Mouse (Mus musculus): ENCODE measurements around the gene Pus10. TPM values are rescaled to one million over a fixed set of nuclear protein-coding genes. Genes with fewer than 3 reads are reported as not detected.

Gene Pus10
- 10.7 and 13.0 TPM in 2 replicates for polyA plus RNA-seq (2015; fragmentation: Nextera tagmentation; extraction: Ambion mirVana)

DNA sequence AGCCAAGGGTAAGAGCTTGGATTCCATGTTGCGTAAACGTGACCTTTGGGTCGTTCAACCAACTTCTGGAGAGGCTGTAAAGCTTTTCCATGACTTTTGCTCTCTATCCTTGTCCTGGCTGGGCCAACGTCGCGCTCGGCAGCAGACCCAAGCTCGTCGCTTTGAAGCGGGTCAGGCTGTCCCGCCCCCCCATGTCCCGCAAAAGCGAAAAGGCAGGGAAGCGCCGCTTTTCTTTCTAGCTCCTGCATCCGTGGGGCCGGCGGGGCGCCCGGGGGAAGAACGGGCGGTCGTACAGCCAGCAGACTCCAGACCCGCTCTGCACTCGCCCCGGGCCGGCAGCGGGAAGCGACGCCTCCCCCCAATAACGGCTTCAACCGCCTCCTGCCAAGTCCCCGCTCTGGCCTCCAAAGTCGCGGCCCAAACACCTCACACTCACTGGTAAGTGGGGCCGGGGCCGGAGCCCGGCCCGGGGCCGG is at the start of gene Pus10:
Gene Pus10 (plus strand): TSS at position 364 of the 476 bp plus-strand sequence.
- ATAC-seq (replicated peaks; ENCODE audit: extremely low read depth, insufficient read depth, low FRiP score): peak; percentile 42
- under 1% methylated on average over 28 of the region's 40 CpGs for WGBS
- Histone ChIP-seq H3K9me3 (replicated peaks; ENCODE audit: control insufficient read depth, low read length) (no peaks in the 10 kb centered on the region), H3K36me3 (ENCODE audit: control insufficient read depth, insufficient read depth) (no peaks in the 10 kb centered on the region; the same call in 1 of the 2 replicates), H3K9ac (ENCODE audit: low read length) (peak within 1 kb of the TSS; percentile 96), H3K4me2 (ENCODE audit: low read depth, low read length) (peak within 1 kb of the TSS; percentile 83), H3K27ac (ENCODE audit: low read length) (peak within 1 kb of the TSS; percentile 95), H3K27me3 (ENCODE audit: control insufficient read depth, insufficient read depth, low read length) (no peaks in the 10 kb centered on the region), H3K4me1 (ENCODE audit: control insufficient read depth, insufficient read depth, low read length) (peaks cover 6% of the 10 kb centered on the region), H3K4me3 (ENCODE audit: low read length) (peak within 1 kb of the TSS; percentile 99)

DNA sequence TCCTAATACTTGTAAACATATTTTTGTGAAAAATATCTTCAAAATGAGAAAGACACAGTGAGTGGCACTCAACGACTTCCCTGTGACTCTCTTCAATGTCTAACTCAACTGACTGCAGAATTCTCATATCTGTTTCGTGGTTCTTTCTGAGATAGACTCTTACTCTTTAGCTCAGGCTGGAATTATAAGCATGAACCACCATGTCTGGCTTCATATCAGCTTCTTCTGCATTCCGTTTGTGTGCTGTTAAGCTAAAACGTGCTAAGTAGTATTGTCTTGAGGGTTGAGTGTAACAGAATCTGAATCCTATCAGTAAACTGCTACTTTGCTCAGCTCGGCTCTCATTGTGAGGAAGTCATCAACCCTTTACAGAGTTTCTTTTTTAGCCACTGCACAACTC is 46.5 kb upstream of the Pus10 start:
- H3K9ac ChIP-seq (ENCODE audit: low read length): no peak overlapping the region
- H3K36me3 ChIP-seq (ENCODE audit: control insufficient read depth, insufficient read depth): peaks cover 5% of the 10 kb centered on the region; the same call in 1 of the 2 replicates
- H3K4me2 ChIP-seq (ENCODE audit: low read depth, low read length): no peak overlapping the region
- H3K27ac ChIP-seq (ENCODE audit: low read length): no peak overlapping the region
- no peak overlapping the region for H3K4me3 ChIP-seq (ENCODE audit: low read length)
- WGBS: 57% methylated on average over 5 of the region's 5 CpGs
- no peaks in the 10 kb centered on the region for H3K4me1 ChIP-seq (ENCODE audit: control insufficient read depth, insufficient read depth, low read length)
- H3K27me3 ChIP-seq (ENCODE audit: control insufficient read depth, insufficient read depth, low read length): no peaks in the 10 kb centered on the region
- ATAC-seq (replicated peaks; ENCODE audit: extremely low read depth, insufficient read depth, low FRiP score): no peak
- no peaks in the 10 kb centered on the region for H3K9me3 ChIP-seq (replicated peaks; ENCODE audit: control insufficient read depth, low read length)

GRCm38 (mm10) chr11:23630664-23631063 is 34.8 kb upstream of the Pus10 start:
- no peaks in the 10 kb centered on the region for H3K27me3 ChIP-seq (ENCODE audit: control insufficient read depth, insufficient read depth, low read length)
- no peaks in the 10 kb centered on the region for H3K9me3 ChIP-seq (replicated peaks; ENCODE audit: control insufficient read depth, low read length)
- no peak overlapping the region for H3K27ac ChIP-seq (ENCODE audit: low read length)
- H3K9ac ChIP-seq (ENCODE audit: low read length): no peak overlapping the region
- no peak overlapping the region for H3K4me2 ChIP-seq (ENCODE audit: low read depth, low read length)
- H3K4me3 ChIP-seq (ENCODE audit: low read length): no peak overlapping the region
- peaks cover 4% of the 10 kb centered on the region for H3K36me3 ChIP-seq (ENCODE audit: control insufficient read depth, insufficient read depth)
- no peak for ATAC-seq (replicated peaks; ENCODE audit: extremely low read depth, insufficient read depth, low FRiP score)
- H3K4me1 ChIP-seq (ENCODE audit: control insufficient read depth, insufficient read depth, low read length): peaks cover 9% of the 10 kb centered on the region; the same call in 1 of the 2 replicates

DNA sequence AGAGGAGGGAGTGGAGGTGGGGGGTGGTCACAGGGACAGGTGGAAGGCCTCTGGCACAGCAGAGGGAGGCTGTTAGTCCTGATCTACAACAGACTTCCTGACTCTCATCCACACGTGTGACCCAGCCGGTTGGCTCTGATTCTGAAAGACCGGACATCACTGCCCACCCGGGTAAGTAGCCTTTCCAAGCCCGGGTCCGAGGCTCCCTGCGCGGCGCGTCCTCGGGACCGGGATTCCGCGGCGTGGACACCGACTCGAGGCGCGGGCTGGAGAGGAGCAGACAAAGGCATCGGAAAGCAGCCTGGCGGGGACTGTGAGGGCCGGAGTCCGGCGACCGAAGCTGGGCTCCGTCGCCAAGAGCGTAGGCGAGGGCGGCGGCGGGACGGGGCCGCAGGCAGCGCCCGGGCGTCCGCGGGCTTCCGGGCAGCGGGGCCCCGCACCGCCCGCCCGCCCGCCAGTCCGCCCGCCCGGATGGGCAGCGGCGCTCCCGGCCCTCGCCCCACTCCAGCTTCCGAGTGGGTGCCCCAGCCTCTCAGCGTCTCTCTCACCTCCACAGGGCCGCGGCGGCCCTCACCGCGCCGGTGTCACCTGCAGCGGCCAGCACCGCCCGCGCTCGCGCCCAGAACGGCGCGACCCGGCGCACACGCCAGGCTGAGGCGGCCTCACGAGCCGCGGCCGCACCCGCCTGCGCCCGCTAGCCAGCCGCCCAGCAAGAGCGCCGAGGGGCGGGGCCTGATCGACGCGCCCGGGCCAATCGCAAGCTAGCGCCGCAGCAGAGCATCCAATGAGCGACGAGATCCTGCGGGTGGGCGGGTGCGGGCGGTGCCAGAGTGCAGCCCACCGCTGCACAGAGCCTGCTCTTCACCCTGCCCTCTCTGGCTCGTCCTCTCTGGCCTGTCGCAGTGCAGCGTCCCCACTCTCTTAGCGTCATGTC is 32.3 kb upstream of the Pus10 start, which contains the start of gene 0610010F05Rik:
Gene 0610010F05Rik (minus strand): TSS at position 695 of the 934 bp plus-strand sequence.
- peak; percentile 100 for ATAC-seq (replicated peaks; ENCODE audit: extremely low read depth, insufficient read depth, low FRiP score)
- H3K4me3 ChIP-seq (ENCODE audit: low read length): peak within 1 kb of the TSS; percentile 98
- H3K27me3 ChIP-seq (ENCODE audit: control insufficient read depth, insufficient read depth, low read length): no peaks in the 10 kb centered on the region
- no peaks in the 10 kb centered on the region for H3K36me3 ChIP-seq (ENCODE audit: control insufficient read depth, insufficient read depth)
- H3K9me3 ChIP-seq (replicated peaks; ENCODE audit: control insufficient read depth, low read length): no peaks in the 10 kb centered on the region
- peak within 1 kb of the TSS; percentile 95 for H3K9ac ChIP-seq (ENCODE audit: low read length)
- peaks cover 9% of the 10 kb centered on the region; the same call in 1 of the 2 replicates for H3K4me1 ChIP-seq (ENCODE audit: control insufficient read depth, insufficient read depth, low read length)
- peak within 1 kb of the TSS; percentile 90 for H3K27ac ChIP-seq (ENCODE audit: low read length)
- WGBS: under 1% methylated on average over 101 of the region's 103 CpGs
- peak within 1 kb of the TSS; percentile 90 for H3K4me2 ChIP-seq (ENCODE audit: low read depth, low read length)

- 8% methylated on average over 7 of the region's 7 CpGs for WGBS
- H3K27me3 ChIP-seq (ENCODE audit: control insufficient read depth, insufficient read depth, low read length): no peaks in the 10 kb centered on the region
- H3K36me3 ChIP-seq (ENCODE audit: control insufficient read depth, insufficient read depth): no peaks in the 10 kb centered on the region
- H3K4me1 ChIP-seq (ENCODE audit: control insufficient read depth, insufficient read depth, low read length): peaks cover 9% of the 10 kb centered on the region; the same call in 1 of the 2 replicates
- H3K9me3 ChIP-seq (replicated peaks; ENCODE audit: control insufficient read depth, low read length): no peaks in the 10 kb centered on the region
- no peak for ATAC-seq (replicated peaks; ENCODE audit: extremely low read depth, insufficient read depth, low FRiP score)
- H3K4me2 ChIP-seq (ENCODE audit: low read depth, low read length): peak overlapping the region; percentile 76
- peak overlapping the region; percentile 10; the same call in 1 of the 2 replicates for H3K9ac ChIP-seq (ENCODE audit: low read length)
- H3K4me3 ChIP-seq (ENCODE audit: low read length): peak overlapping the region; percentile 98
- H3K27ac ChIP-seq (ENCODE audit: low read length): peak overlapping the region; percentile 76
These were observed 31.6 kb upstream of the Pus10 start for GRCm38 (mm10) chr11:23633879-23634215.

DNA sequence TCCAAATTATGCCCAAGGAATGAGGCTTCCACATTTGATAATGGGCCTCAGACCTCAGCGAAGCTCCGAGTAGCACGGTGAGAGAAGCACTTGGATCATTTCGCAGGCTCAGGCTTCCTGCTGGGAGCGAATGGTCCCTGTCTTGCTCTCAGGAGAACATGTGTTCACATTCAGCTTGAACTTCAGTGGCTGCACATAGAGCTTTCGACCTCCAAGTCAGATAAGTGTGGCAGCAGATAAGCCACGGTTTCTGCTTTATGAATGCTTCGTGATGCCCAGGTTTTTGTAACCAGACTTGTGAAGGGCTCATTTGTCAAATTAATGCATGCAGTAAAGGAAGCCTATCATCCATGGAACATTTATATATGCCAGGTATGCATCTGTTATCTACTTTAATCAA is 30.9 kb upstream of the Pus10 start:
- no peak for ATAC-seq (replicated peaks; ENCODE audit: extremely low read depth, insufficient read depth, low FRiP score)
- H3K9ac ChIP-seq (ENCODE audit: low read length): no peak overlapping the region
- no peak overlapping the region for H3K27ac ChIP-seq (ENCODE audit: low read length)
- no peaks in the 10 kb centered on the region for H3K9me3 ChIP-seq (replicated peaks; ENCODE audit: control insufficient read depth, low read length)
- 36% methylated on average over 8 of the region's 8 CpGs for WGBS
- H3K4me3 ChIP-seq (ENCODE audit: low read length): no peak overlapping the region
- no peaks in the 10 kb centered on the region for H3K36me3 ChIP-seq (ENCODE audit: control insufficient read depth, insufficient read depth)
- no peak overlapping the region for H3K4me2 ChIP-seq (ENCODE audit: low read depth, low read length)
- H3K4me1 ChIP-seq (ENCODE audit: control insufficient read depth, insufficient read depth, low read length): peaks cover 9% of the 10 kb centered on the region; the same call in 1 of the 2 replicates
- no peaks in the 10 kb centered on the region for H3K27me3 ChIP-seq (ENCODE audit: control insufficient read depth, insufficient read depth, low read length)

GRCm38 (mm10) chr11:23647431-23647830 is 18.0 kb upstream of the Pus10 start:
- no peak overlapping the region for H3K27ac ChIP-seq (ENCODE audit: low read length)
- peaks cover 3% of the 10 kb centered on the region; the same call in 1 of the 2 replicates for H3K36me3 ChIP-seq (ENCODE audit: control insufficient read depth, insufficient read depth)
- H3K27me3 ChIP-seq (ENCODE audit: control insufficient read depth, insufficient read depth, low read length): no peaks in the 10 kb centered on the region
- H3K9me3 ChIP-seq (replicated peaks; ENCODE audit: control insufficient read depth, low read length): no peaks in the 10 kb centered on the region
- no peak for ATAC-seq (replicated peaks; ENCODE audit: extremely low read depth, insufficient read depth, low FRiP score)
- no peaks in the 10 kb centered on the region for H3K4me1 ChIP-seq (ENCODE audit: control insufficient read depth, insufficient read depth, low read length)
- H3K4me3 ChIP-seq (ENCODE audit: low read length): no peak overlapping the region
- no peak overlapping the region for H3K4me2 ChIP-seq (ENCODE audit: low read depth, low read length)
- no peak overlapping the region for H3K9ac ChIP-seq (ENCODE audit: low read length)

GRCm38 (mm10) chr11:23647835-23648234 is 17.6 kb upstream of the Pus10 start:
- Histone ChIP-seq H3K9me3 (replicated peaks; ENCODE audit: control insufficient read depth, low read length) (no peaks in the 10 kb centered on the region), H3K4me1 (ENCODE audit: control insufficient read depth, insufficient read depth, low read length) (no peaks in the 10 kb centered on the region), H3K27me3 (ENCODE audit: control insufficient read depth, insufficient read depth, low read length) (no peaks in the 10 kb centered on the region), H3K36me3 (ENCODE audit: control insufficient read depth, insufficient read depth) (peaks cover 5% of the 10 kb centered on the region; the same call in 1 of the 2 replicates), H3K4me2 (ENCODE audit: low read depth, low read length) (no peak overlapping the region), H3K4me3 (ENCODE audit: low read length) (no peak overlapping the region), H3K9ac (ENCODE audit: low read length) (no peak overlapping the region), H3K27ac (ENCODE audit: low read length) (no peak overlapping the region)
- no peak for ATAC-seq (replicated peaks; ENCODE audit: extremely low read depth, insufficient read depth, low FRiP score)
- WGBS: 94% methylated on average over 3 of the region's 3 CpGs

DNA sequence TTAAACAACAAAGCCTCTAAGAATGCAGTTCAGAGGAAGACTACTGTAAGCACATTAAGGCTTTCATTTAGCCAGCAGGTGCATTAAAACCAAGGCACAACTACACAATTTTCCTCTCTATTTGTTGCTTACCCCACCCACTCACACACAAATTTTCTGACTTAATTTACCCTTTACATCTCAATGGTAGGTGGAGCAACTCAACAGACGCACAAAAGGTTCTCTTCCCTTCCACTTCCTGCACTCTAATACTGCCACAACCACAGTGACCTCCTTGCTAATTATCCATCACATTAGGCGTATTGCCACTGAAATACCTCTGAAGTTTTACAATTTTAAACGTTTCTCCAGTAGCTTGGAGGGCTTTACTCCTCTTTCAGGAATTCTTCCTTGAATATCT is 11.8 kb upstream of the Pus10 start:
- WGBS: 72% methylated on average over 3 of the region's 3 CpGs

More for the DNA sequence above, 11.8 kb upstream of the Pus10 start:
- Histone ChIP-seq H3K4me3 (ENCODE audit: low read length) (no peak overlapping the region), H3K27me3 (ENCODE audit: control insufficient read depth, insufficient read depth, low read length) (no peaks in the 10 kb centered on the region), H3K9ac (ENCODE audit: low read length) (no peak overlapping the region), H3K36me3 (ENCODE audit: control insufficient read depth, insufficient read depth) (0 out of 2 replicates have a peak, but pooled peaks cover 2% of the 10 kb centered on the region), H3K4me2 (ENCODE audit: low read depth, low read length) (no peak overlapping the region), H3K4me1 (ENCODE audit: control insufficient read depth, insufficient read depth, low read length) (no peaks in the 10 kb centered on the region), H3K27ac (ENCODE audit: low read length) (no peak overlapping the region), H3K9me3 (replicated peaks; ENCODE audit: control insufficient read depth, low read length) (no peaks in the 10 kb centered on the region)
- ATAC-seq (replicated peaks; ENCODE audit: extremely low read depth, insufficient read depth, low FRiP score): no peak

Data from heart, embryonic 16.5 days (tissue).